Comparison of ENCODE assay signal across 8 mouse cellular contexts in genomic region chr17:55931553-55932502, GRCm38 (mm10). TPM values are rescaled to one million over a fixed set of nuclear protein-coding genes. Genes with fewer than 3 reads are reported as not detected.
A peak's percentile ranks its signal among the peaks of the same experiment; 100 is the strongest.
DNase-seq lines count a peak whose midpoint lies in the region; ATAC-seq lines count a peak whose summit lies in the region.

No protein-coding gene starts in this region.

- peak overlapping the region; percentile 73 for H3K4me3 ChIP-seq in heart, embryonic 13.5 days
- H3K4me3 ChIP-seq in kidney, embryonic 16.5 days (ENCODE audit: low read length): peak overlapping the region; percentile 65
- H3K4me3 ChIP-seq in liver, embryonic 16.5 days (ENCODE audit: low read depth, low read length): peak overlapping the region; percentile 66
- peak overlapping the region; percentile 42 for H3K4me3 ChIP-seq in neural tube, embryonic 11.5 days (ENCODE audit: low read depth, low read length)

- peak; percentile 78 for ATAC-seq in heart, embryonic 13.5 days (ENCODE audit: extremely low read depth, insufficient number of reproducible peaks, low FRiP score, low TSS enrichment)
- ATAC-seq in kidney, embryonic 16.5 days (ENCODE audit: low FRiP score, low TSS enrichment): peak; percentile 97
- ATAC-seq in liver, embryonic 16.5 days (ENCODE audit: low read depth): peak; percentile 81
- peak; percentile 94 for ATAC-seq in neural tube, embryonic 11.5 days (ENCODE audit: insufficient read depth, low FRiP score, low TSS enrichment)

- H3K4me1 ChIP-seq in heart, embryonic 13.5 days: peaks cover 11% of the 10 kb centered on the region; the same call in 1 of the 2 replicates
- peaks cover 6% of the 10 kb centered on the region for H3K4me1 ChIP-seq in kidney, embryonic 16.5 days (ENCODE audit: insufficient read depth, low read length)
- H3K4me1 ChIP-seq in liver, embryonic 16.5 days (ENCODE audit: control insufficient read depth, low read depth, low read length): peaks cover 8% of the 10 kb centered on the region
- H3K4me1 ChIP-seq in neural tube, embryonic 11.5 days (ENCODE audit: control insufficient read depth, insufficient read depth, low read length): no peaks in the 10 kb centered on the region

- H3K27me3 ChIP-seq in heart, embryonic 13.5 days (replicated peaks): no peaks in the 10 kb centered on the region
- no peaks in the 10 kb centered on the region for H3K27me3 ChIP-seq in kidney, embryonic 16.5 days (ENCODE audit: insufficient read depth, low read length)
- H3K27me3 ChIP-seq in liver, embryonic 16.5 days (ENCODE audit: control insufficient read depth, insufficient read depth, low read depth, low read length): no peaks in the 10 kb centered on the region
- no peaks in the 10 kb centered on the region for H3K27me3 ChIP-seq in neural tube, embryonic 11.5 days (ENCODE audit: control insufficient read depth, insufficient read depth, low read length)

- WGBS in heart, embryonic 13.5 days: 3% methylated on average over 33 of the region's 33 CpGs
- under 1% methylated on average over 33 of the region's 33 CpGs for WGBS in kidney, embryonic 16.5 days
- WGBS in liver, embryonic 16.5 days (ENCODE audit: insufficient replicate concordance): 1% methylated on average over 33 of the region's 33 CpGs
- 1% methylated on average over 31 of the region's 33 CpGs for whole genome bisulfite sequencing in neural tube, embryonic 11.5 days

- peak overlapping the region; percentile 73 for H3K27ac ChIP-seq in heart, embryonic 13.5 days (replicated peaks)
- peak overlapping the region; percentile 92 for H3K27ac ChIP-seq in kidney, embryonic 16.5 days (ENCODE audit: low read length)
- H3K27ac ChIP-seq in liver, embryonic 16.5 days (ENCODE audit: low read length): peak overlapping the region; percentile 80
- H3K27ac ChIP-seq in neural tube, embryonic 11.5 days (ENCODE audit: low read depth, low read length): no peak overlapping the region

- peak; percentile 75 for DNase-seq in CD4-positive helper T cell, adult 2 months (ENCODE audit: low read depth, low spot score)
- DNase-seq in adipocyte (ENCODE audit: low spot score): peak; percentile 47
- DNase-seq in embryo, embryonic 10.5 days (ENCODE audit: low spot score): peak; percentile 85
- DNase-seq in neural tube, embryonic 11.5 days (ENCODE audit: low spot score): peak; percentile 82
- peak; percentile 68 for DNase-seq in testis, postnatal 10 days (ENCODE audit: low spot score)

- no peaks in the 10 kb centered on the region; the same call in 1 of the 2 replicates for H3K36me3 ChIP-seq in heart, embryonic 13.5 days
- H3K36me3 ChIP-seq in kidney, embryonic 16.5 days (ENCODE audit: insufficient read depth, low read length): peaks cover 7% of the 10 kb centered on the region; the same call in 1 of the 2 replicates
- no peaks in the 10 kb centered on the region; the same call in 1 of the 2 replicates for H3K36me3 ChIP-seq in liver, embryonic 16.5 days (ENCODE audit: control insufficient read depth, insufficient read depth)
- no peaks in the 10 kb centered on the region for H3K36me3 ChIP-seq in neural tube, embryonic 11.5 days (ENCODE audit: control insufficient read depth, insufficient read depth, low read length)

- peak overlapping the region; percentile 87 for H3K4me2 ChIP-seq in heart, embryonic 13.5 days
- peak overlapping the region; percentile 75 for H3K4me2 ChIP-seq in kidney, embryonic 16.5 days (replicated peaks; ENCODE audit: low read depth, low read length)
- H3K4me2 ChIP-seq in liver, embryonic 16.5 days (ENCODE audit: low read depth, low read length): peak overlapping the region; percentile 76
- peak overlapping the region; percentile 60 for H3K4me2 ChIP-seq in neural tube, embryonic 11.5 days (ENCODE audit: low read depth)

- peak overlapping the region; percentile 85 for H3K9ac ChIP-seq in heart, embryonic 13.5 days
- H3K9ac ChIP-seq in kidney, embryonic 16.5 days (replicated peaks; ENCODE audit: low read length): peak overlapping the region; percentile 85
- H3K9ac ChIP-seq in liver, embryonic 16.5 days (ENCODE audit: low read depth, low read length): peak overlapping the region; percentile 66
- H3K9ac ChIP-seq in neural tube, embryonic 11.5 days (ENCODE audit: low read length): peak overlapping the region; percentile 60

- peaks cover 5% of the 10 kb centered on the region; the same call in 1 of the 2 replicates for H3K9me3 ChIP-seq in heart, embryonic 13.5 days
- H3K9me3 ChIP-seq in kidney, embryonic 16.5 days (ENCODE audit: low read length): peaks cover 18% of the 10 kb centered on the region
- H3K9me3 ChIP-seq in liver, embryonic 16.5 days (replicated peaks; ENCODE audit: control insufficient read depth, low read length): peaks cover 3% of the 10 kb centered on the region
- no peaks in the 10 kb centered on the region for H3K9me3 ChIP-seq in neural tube, embryonic 11.5 days (ENCODE audit: control insufficient read depth, low read length)

RNA-seq across cellular contexts. Expression of gene Zfp119b, which starts 17.5 kb away (rescaled TPM):
- polyA plus RNA-seq in heart, embryonic 13.5 days (2015; fragmentation: Nextera tagmentation; extraction: Ambion mirVana): 3.6 and 4.3 TPM in 2 replicates
- 6.3 and 7.8 TPM in 2 replicates for polyA plus RNA-seq in kidney, embryonic 16.5 days (2015; fragmentation: Nextera tagmentation; extraction: Ambion mirVana)
- polyA plus RNA-seq in liver, embryonic 16.5 days (2015; fragmentation: Nextera tagmentation; extraction: Ambion mirVana): 2.5 and 2.8 TPM in 2 replicates
- polyA plus RNA-seq in neural tube, embryonic 11.5 days (2014; fragmentation: Nextera tagmentation; extraction: Ambion mirVana): 6.1 TPM in 2 replicates

RNA-seq across cellular contexts. Expression of gene Ebi3, which starts 20.6 kb away (rescaled TPM):
- polyA plus RNA-seq in heart, embryonic 13.5 days (2015; fragmentation: Nextera tagmentation; extraction: Ambion mirVana): 0.34 and 1.3 TPM in 2 replicates
- polyA plus RNA-seq in kidney, embryonic 16.5 days (2015; fragmentation: Nextera tagmentation; extraction: Ambion mirVana): 2.1 and 2.6 TPM in 2 replicates
- 7.6 and 9.8 TPM in 2 replicates for polyA plus RNA-seq in liver, embryonic 16.5 days (2015; fragmentation: Nextera tagmentation; extraction: Ambion mirVana)
- 2.1 and 2.3 TPM in 2 replicates for polyA plus RNA-seq in neural tube, embryonic 11.5 days (2014; fragmentation: Nextera tagmentation; extraction: Ambion mirVana)

RNA-seq across cellular contexts. Expression of gene Yju2, which starts 27.1 kb away (rescaled TPM):
- 18.0 and 18.8 TPM in 2 replicates for polyA plus RNA-seq in heart, embryonic 13.5 days (2015; fragmentation: Nextera tagmentation; extraction: Ambion mirVana)
- 29.8 and 34.7 TPM in 2 replicates for polyA plus RNA-seq in kidney, embryonic 16.5 days (2015; fragmentation: Nextera tagmentation; extraction: Ambion mirVana)
- polyA plus RNA-seq in liver, embryonic 16.5 days (2015; fragmentation: Nextera tagmentation; extraction: Ambion mirVana): 7.2 and 7.5 TPM in 2 replicates
- polyA plus RNA-seq in neural tube, embryonic 11.5 days (2014; fragmentation: Nextera tagmentation; extraction: Ambion mirVana): 19.2 and 25.1 TPM in 2 replicates

RNA-seq across cellular contexts. Expression of gene Shd, which starts 38.4 kb away (rescaled TPM):
- polyA plus RNA-seq in heart, embryonic 13.5 days (2015; fragmentation: Nextera tagmentation; extraction: Ambion mirVana): 7.9 and 8.7 TPM in 2 replicates
- polyA plus RNA-seq in kidney, embryonic 16.5 days (2015; fragmentation: Nextera tagmentation; extraction: Ambion mirVana): 41.6 and 46.0 TPM in 2 replicates
- polyA plus RNA-seq in liver, embryonic 16.5 days (2015; fragmentation: Nextera tagmentation; extraction: Ambion mirVana): 0.09 and 0.18 TPM in 2 replicates
- polyA plus RNA-seq in neural tube, embryonic 11.5 days (2014; fragmentation: Nextera tagmentation; extraction: Ambion mirVana): 89.7 and 95.3 TPM in 2 replicates

RNA-seq across cellular contexts. Expression of gene Zfp959, which starts 39.9 kb away (rescaled TPM):
- polyA plus RNA-seq in heart, embryonic 13.5 days (2015; fragmentation: Nextera tagmentation; extraction: Ambion mirVana): 6.4 and 7.9 TPM in 2 replicates
- 17.6 and 19.1 TPM in 2 replicates for polyA plus RNA-seq in kidney, embryonic 16.5 days (2015; fragmentation: Nextera tagmentation; extraction: Ambion mirVana)
- 6.1 and 7.2 TPM in 2 replicates for polyA plus RNA-seq in liver, embryonic 16.5 days (2015; fragmentation: Nextera tagmentation; extraction: Ambion mirVana)
- 15.5 and 15.7 TPM in 2 replicates for polyA plus RNA-seq in neural tube, embryonic 11.5 days (2014; fragmentation: Nextera tagmentation; extraction: Ambion mirVana)
